Mouse (Mus musculus): ENCODE results near the gene P4htm. TPM values are rescaled to one million over a fixed set of nuclear protein-coding genes. Genes with fewer than 3 reads are reported as not detected.

The P4htm gene
- total RNA-seq, 2 experiments from 2014 or later = 101 to 104 TPM

DNA sequence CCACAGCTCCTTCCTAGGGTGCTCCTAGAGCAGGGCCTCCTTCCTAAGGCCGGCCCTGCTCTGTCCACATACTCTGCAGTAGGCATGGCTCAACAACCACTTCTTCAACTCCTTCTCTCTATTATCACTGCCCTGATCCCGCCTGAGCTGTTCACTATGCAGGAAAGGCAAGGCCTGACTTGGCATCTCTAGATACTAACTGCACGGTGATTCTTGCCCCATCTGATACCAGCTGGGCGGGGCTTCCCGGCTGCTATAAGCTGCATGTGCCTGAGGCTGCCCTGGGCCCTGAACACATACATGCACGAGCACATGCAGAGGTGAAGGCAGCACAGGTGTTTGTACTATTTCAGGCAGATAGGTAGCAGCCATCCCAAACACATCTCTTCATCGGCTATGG, 33.3 kb downstream of the P4htm start:
- DNase-seq (ENCODE audit: low spot score in 2 of 2) = no peak
- Histone ChIP-seq H3K4me3 (no peak overlapping the region), H3K27ac (no peak overlapping the region)
- TF ChIP-seq CTCF (conservative IDR thresholded peaks at IDR 0.05) = no peak

DNA sequence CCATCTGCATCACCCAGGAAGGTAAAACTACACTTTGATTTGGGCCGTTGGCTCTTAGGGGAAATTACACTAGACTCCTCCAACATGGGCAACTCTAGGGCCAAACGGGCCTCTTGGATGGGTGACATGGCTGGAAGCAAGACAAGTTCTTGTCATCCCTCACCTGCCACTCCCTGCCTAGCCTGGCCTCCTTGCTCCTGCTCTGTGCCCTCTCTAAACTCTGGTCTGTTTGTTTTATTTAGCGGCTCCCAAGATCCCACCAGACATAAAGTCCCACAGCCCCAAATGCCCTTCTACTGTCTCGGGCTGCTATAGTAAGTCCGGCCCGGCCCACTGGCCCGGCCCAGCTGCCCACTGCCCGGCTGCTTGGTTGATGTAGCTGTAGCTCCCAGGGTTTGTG, 33.8 kb downstream of the P4htm start:
- no peak for TF ChIP-seq CTCF (conservative IDR thresholded peaks at IDR 0.05)
- Histone ChIP-seq H3K27ac (no peak overlapping the region), H3K4me3 (no peak overlapping the region)
- DNase-seq (ENCODE audit: low spot score in 2 of 2) = no peak

DNA sequence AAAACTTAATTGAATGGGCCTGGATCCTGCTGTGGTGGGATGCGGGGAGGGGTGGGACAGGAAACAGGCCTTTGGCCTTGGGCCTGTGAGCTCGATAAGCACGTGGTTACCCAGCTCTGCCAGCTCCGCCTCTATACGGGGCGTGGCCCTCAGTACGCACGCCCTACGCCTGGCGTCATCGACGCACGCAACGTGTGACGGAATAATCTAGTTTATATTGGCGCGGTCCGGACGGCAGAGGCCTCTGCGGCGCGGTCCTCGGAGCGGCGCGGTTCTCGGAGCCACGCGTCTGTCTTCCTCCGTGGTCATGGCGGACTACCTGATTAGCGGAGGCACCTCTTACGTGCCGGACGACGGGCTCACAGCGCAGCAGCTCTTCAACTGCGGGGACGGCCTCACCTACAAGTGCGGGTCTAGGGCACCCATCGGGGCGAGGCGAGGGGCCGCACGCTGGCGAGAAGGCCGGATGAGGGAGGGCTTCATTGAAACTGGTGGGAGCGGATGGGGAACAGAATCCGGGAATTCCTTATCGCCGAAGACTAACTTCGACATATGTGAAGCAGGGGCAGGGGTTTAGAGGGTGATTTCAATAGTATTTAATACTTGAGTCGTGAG, 37.1 kb downstream of the P4htm start, which contains the start of gene Impdh2:
TSS of gene Impdh2 (plus strand) at position 60 of the 615 bp plus-strand sequence.
- DNase-seq (ENCODE audit: low spot score in 2 of 2) = peak; percentile 94 to 96
- Histone ChIP-seq H3K4me3 (peak within 1 kb of the TSS; percentile 59), H3K27ac (peak within 1 kb of the TSS; percentile 79)
- 0 out of 2 replicates have a peak, but pooled peaks have one; percentile 12 for TF ChIP-seq CTCF (conservative IDR thresholded peaks at IDR 0.05)

DNA sequence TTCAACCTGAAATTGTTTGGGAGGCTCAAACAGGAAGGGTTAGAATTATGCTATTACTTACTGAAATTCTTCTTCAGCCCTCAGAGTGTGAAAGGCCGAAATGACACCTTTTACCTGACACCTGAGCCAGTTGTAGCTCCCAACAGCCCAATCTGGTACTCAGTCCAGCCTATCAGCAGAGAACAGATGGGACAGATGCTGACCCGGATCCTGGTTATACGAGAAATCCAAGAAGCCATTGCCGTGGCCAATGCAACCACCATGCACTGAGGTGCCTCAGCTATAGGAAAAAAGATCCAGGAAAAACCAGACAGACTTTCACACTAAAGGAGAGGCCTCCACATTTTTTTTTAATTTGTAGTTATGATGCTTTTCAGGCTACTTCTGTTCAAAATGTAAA, 38.3 kb downstream of the P4htm start:
- Histone ChIP-seq H3K4me3 (no peak overlapping the region), H3K27ac (no peak overlapping the region)
- TF ChIP-seq CTCF (conservative IDR thresholded peaks at IDR 0.05) = no peak
- no peak for DNase-seq (ENCODE audit: low spot score in 2 of 2)

DNA sequence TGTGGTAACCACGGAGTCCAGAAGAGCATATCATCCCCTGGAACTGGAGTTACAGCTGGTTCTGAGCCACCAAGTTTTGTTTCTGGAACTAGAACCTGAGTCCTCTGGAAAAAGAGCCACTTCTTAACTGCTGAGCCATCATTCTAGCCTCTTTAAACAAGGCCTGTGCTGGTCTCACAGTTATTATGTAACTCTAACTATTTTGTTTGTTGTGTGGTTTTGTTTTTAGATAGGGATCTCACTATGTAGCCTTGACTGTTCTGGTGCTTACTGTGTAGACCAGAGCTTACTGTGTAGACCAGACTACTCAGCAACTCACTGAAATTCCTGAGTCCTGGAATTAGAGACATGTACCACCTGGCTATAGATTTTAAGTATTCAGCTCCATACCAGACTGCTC, 50.6 kb downstream of the P4htm start:
- DNase-seq (ENCODE audit: low spot score in 2 of 2) = no peak
- TF ChIP-seq CTCF (conservative IDR thresholded peaks at IDR 0.05) = no peak
- Histone ChIP-seq H3K27ac (peak overlapping the region; percentile 25; the same call in 1 of the 2 replicates), H3K4me3 (no peak overlapping the region)

DNA sequence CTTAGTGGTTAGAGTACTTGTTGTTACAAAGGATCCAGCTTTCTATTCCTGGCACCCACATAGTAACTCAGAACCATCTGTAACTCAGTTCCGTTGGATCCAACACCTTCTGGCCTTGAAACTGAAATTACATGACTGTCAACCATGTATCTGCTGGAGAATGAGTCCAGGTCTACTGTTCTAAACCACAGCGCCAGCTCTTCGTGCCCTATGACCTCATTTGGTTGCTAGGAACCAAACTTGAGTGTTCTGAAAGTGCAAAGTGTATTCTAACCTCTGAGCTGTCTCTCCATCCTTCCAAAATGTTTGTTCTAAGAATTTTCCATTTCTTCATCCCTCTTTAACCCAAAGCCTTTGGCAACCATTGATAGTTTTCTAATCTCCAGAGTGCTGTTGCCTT, 51.5 kb downstream of the P4htm start:
- DNase-seq (ENCODE audit: low spot score in 2 of 2) = no peak
- no peak for TF ChIP-seq CTCF (conservative IDR thresholded peaks at IDR 0.05)
- Histone ChIP-seq H3K4me3 (no peak overlapping the region), H3K27ac (peak overlapping the region; percentile 19; the same call in 1 of the 2 replicates)

DNA sequence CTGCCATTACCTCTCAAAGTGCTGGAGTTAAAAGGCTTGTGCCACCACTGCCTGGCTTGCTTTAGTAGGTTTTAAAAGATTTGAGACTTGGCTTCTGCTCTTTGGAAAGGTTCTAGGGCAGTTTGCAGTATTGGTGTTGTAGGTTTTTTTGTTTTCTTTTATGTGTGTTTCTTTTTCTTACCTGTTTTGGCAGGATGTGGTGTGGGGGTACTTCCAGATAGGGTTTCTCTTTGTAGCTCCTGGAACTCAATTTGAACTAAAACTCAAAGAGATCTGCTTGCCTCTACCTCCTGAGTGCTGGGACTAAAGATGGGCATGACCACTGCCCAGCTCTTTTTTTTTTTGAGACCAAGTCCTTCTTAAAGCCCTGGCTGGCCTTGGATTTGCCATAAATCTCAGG, 56.6 kb downstream of the P4htm start:
- H3K27ac ChIP-seq = no peak overlapping the region

DNA sequence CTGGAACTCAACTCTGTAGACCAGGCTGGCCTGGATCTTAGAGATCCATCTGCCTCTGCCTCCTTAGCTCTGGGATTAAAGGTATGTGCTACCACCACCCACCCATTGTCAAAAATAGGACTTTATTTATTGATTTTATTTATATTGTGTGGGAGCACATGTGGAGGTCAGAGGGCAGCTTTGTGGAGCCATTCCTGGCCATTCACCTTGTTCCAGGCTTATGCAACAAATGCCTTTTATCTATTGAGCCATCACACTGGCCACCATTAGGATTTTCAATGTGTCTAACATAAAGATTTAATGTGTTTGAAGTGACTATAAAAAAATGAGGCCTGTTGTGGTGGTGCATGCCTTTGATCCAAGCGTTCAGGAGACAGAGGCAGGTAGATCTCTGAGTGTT, 66.0 kb downstream of the P4htm start:
- TF ChIP-seq CTCF (conservative IDR thresholded peaks at IDR 0.05) = no peak

More for the DNA sequence above, 56.6 kb downstream of the P4htm start:
- no peak overlapping the region for H3K4me3 ChIP-seq
- TF ChIP-seq CTCF (conservative IDR thresholded peaks at IDR 0.05) = no peak
- no peak for DNase-seq (ENCODE audit: low spot score in 2 of 2)

DNA sequence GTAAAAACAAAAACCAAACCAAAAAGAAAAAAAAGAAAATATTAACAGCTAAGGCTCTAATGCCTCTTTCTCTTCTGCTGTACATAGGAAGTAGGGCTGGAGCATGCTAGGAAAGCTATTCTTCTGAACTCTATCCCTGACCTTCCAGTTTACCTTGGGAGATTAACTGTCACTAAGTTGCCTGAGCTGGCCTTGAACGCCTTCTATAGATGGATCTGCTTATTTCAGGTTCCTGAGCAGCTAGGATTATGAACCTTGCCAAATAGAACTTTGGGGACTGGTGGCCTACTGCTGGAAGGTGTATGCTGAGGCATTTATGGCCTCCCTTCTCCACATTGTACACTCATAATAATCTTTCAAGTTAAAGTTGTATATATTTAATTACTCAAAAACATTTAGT, 66.5 kb downstream of the P4htm start:
- Histone ChIP-seq H3K4me3 (no peak overlapping the region), H3K27ac (no peak overlapping the region)
- no peak for DNase-seq (ENCODE audit: low spot score in 2 of 2)
- TF ChIP-seq CTCF (conservative IDR thresholded peaks at IDR 0.05) = no peak

More for the DNA sequence above, 66.0 kb downstream of the P4htm start:
- no peak overlapping the region for H3K27ac ChIP-seq
- H3K4me3 ChIP-seq = no peak overlapping the region
- DNase-seq (ENCODE audit: low spot score in 2 of 2) = no peak

Small RNA genes within 50 kb of the gene (microRNA-seq; reads per million reads assigned to microRNA genes)
- gene Gm24083 (0 reads per million in 2 experiments), gene Mir191 (0 reads per million in 2 experiments), gene Mir425 (750 to 917 reads per million in 2 experiments)

Other genes with a start within 250 kb of the P4htm start
- 100 to 1,000 TPM; 106 to 112 TPM for gene Usp4, start 249.8 kb downstream of the P4htm start, total RNA-seq (2021)
- 1 to 10 TPM; 2.3 to 3.3 TPM for gene 1700102P08Rik, start 204.9 kb downstream of the P4htm start, total RNA-seq (2021)
- under 1 TPM in 1 of 2 experiments, not detected in 1; 0.15 TPM for gene Ccdc36, start 169.2 kb downstream of the P4htm start, total RNA-seq (2021)
- gene BC048562, start 161.2 kb downstream of the P4htm start, total RNA-seq (2021) = not detected
- gene Ccdc71, start 137.1 kb downstream of the P4htm start, total RNA-seq (2021) = 10 to 100 TPM; 36.7 to 40.6 TPM
- 10 to 100 TPM; 16.7 to 19.6 TPM for gene Klhdc8b, start 136.1 kb downstream of the P4htm start, total RNA-seq (2021)
- gene Lamb2, start 117.9 kb downstream of the P4htm start, total RNA-seq (2021) = 10 to 100 TPM; 29.3 to 30.7 TPM
- gene Usp19, start 107.1 kb downstream of the P4htm start, total RNA-seq (2021) = 100 to 1,000 TPM; 154 TPM
- gene Qars, start 90.0 kb downstream of the P4htm start, total RNA-seq (2021) = 10 to 100 TPM; 74.9 to 79.8 TPM
- 100 to 1,000 TPM; 161 TPM for gene Qrich1, start 80.9 kb downstream of the P4htm start, total RNA-seq (2021)
- 10 to 100 TPM; 61.3 to 63.7 TPM for gene Impdh2, start 37.4 kb downstream of the P4htm start, total RNA-seq (2021)
- gene Ndufaf3, start 30.2 kb downstream of the P4htm start, total RNA-seq (2021) = 10 to 100 TPM; 60.8 to 73.3 TPM
- gene Dalrd3, start 27.8 kb downstream of the P4htm start, total RNA-seq (2021) = 100 to 1,000 TPM; 110 to 111 TPM
- gene Wdr6, start 18.9 kb downstream of the P4htm start, total RNA-seq (2021) = 100 to 1,000 TPM; 119 to 129 TPM
- 10 to 100 TPM; 50.2 to 57.3 TPM for gene Arih2, start 51.7 kb upstream of the P4htm start, total RNA-seq (2021)
- 10 to 100 TPM; 14.4 to 14.8 TPM for gene Slc25a20, start 64.4 kb upstream of the P4htm start, total RNA-seq (2021)
- gene Prkar2a, start 91.6 kb upstream of the P4htm start, total RNA-seq (2021) = 10 to 100 TPM; 43.4 to 45.5 TPM
- 100 to 1,000 TPM; 249 to 251 TPM for gene Ip6k2, start 186.1 kb upstream of the P4htm start, total RNA-seq (2021)
- 10 to 100 TPM; 68.8 to 71.3 TPM for gene Nckipsd, start 210.7 kb upstream of the P4htm start, total RNA-seq (2021)
- 10 to 100 TPM; 66.4 to 79.6 TPM for gene Celsr3, start 228.7 kb upstream of the P4htm start, total RNA-seq (2021)